Mouse (Mus musculus) testis, adult 2 months (tissue): ENCODE results near the gene Xiap. TPM values are rescaled to one million over a fixed set of nuclear protein-coding genes. Genes with fewer than 3 reads are reported as not detected.
"Not testable (repeated sequence)": the region's sequence is repeated elsewhere in the genome, so short reads cannot be mapped to it uniquely, and the experiment has no call there.

Source experiments
- H3K27ac ChIP-seq: fragments of 200-500 bp; 2 replicates; pipeline ENCODE4 v1.5.1; 2012; ENCODE audit warnings: low read depth, low read length; ENCODE audit not compliant: control insufficient read depth, insufficient read depth
- H3K27me3 ChIP-seq: fragments of 200-500 bp; 2 replicates; pipeline ENCODE4 v1.6.1; 2012; ENCODE audit warnings: mild to moderate bottlenecking, low read length, moderate library complexity; ENCODE audit not compliant: control insufficient read depth, insufficient read depth
- H3K36me3 ChIP-seq: fragments of 200-500 bp; 2 replicates; pipeline ENCODE4 v1.6.1; 2012; ENCODE audit warnings: mild to moderate bottlenecking, low read length; ENCODE audit not compliant: control insufficient read depth, insufficient read depth
- H3K4me1 ChIP-seq: fragments of 200-500 bp; 2 replicates; pipeline ENCODE4 v1.6.1; 2012; ENCODE audit warnings: low read length; ENCODE audit not compliant: control insufficient read depth, insufficient read depth
- H3K4me3 ChIP-seq: fragments of 200-500 bp; 2 replicates; pipeline ENCODE4 v1.5.1; 2012; ENCODE audit warnings: low read depth, mild to moderate bottlenecking, low read length, moderate library complexity, mixed read lengths; ENCODE audit not compliant: control insufficient read depth
- CTCF ChIP-seq: fragments of 200-500 bp; IDR thresholded peaks from 2 replicates; pipeline ENCODE4 v1.5.1; 2012; ENCODE audit warnings: low read depth, mild to moderate bottlenecking, inconsistent platforms, low read length, moderate library complexity; ENCODE audit not compliant: control insufficient read depth, insufficient read depth, insufficient replicate concordance
- POLR2A ChIP-seq: fragments of 200-500 bp; IDR thresholded peaks from 2 replicates; pipeline ENCODE4 v1.6.1; 2012; ENCODE audit warnings: low read depth, mild to moderate bottlenecking, inconsistent platforms, low read length, moderate library complexity; ENCODE audit not compliant: control insufficient read depth
- polyA plus RNA-seq: library from polyadenylated mRNA; depleted of rRNA; stranded (reverse); fragments of >200 nt; gene quantifications from 2 replicates; pipeline ENCODE4 v1.2.3, GENCODE M21; 2012; rRNA removed

The Xiap gene
- polyA plus RNA-seq = 1.1 and 1.5 TPM in 2 replicates

DNA sequence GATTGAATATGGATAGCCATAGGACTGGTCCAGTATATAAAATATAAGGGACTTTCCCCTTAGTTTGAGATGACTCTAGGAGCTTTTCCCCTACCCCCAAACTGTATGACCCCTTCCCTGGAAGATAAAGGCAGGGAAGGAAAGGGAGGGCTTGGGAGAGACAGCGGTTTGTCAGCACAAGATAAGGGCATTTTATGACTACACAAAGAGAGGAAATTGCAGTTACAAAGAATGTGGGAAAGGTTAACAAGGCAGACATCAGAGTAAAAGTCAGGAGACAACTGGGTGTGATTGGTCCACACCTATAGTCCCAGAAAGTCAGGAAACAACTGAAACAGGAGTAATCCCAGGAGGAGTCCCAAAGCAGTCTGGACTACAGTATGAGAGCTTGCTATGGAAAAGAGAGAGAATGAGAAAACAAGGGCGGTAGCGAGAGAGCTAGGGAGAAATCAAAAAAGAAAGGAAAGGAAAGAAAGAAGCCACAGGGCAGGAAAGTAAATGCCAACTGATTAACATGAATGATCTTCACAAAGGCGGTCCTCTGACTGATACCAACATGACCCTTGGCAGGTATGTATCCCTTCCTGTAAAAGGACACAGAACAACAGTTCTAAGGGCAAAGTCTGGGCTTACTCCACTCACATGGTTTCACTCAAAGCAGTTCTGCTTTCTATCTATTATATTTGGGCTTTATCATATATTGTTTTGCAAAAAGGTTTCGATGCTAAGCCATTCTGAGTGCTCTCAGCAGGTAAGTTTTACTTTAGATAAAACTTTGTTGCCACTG is at the start of gene Xiap:
Gene Xiap (plus strand): TSS at position 398 of the 787 bp plus-strand sequence.
- no peaks in the 10 kb centered on the region for H3K4me1 ChIP-seq
- no peak within 1 kb of the TSS for H3K4me3 ChIP-seq
- no peaks in the 10 kb centered on the region for H3K36me3 ChIP-seq
- H3K27me3 ChIP-seq = no peaks in the 10 kb centered on the region
- TF ChIP-seq CTCF = no peak
- TF ChIP-seq POLR2A = no peak
- H3K27ac ChIP-seq = no peak within 1 kb of the TSS

DNA sequence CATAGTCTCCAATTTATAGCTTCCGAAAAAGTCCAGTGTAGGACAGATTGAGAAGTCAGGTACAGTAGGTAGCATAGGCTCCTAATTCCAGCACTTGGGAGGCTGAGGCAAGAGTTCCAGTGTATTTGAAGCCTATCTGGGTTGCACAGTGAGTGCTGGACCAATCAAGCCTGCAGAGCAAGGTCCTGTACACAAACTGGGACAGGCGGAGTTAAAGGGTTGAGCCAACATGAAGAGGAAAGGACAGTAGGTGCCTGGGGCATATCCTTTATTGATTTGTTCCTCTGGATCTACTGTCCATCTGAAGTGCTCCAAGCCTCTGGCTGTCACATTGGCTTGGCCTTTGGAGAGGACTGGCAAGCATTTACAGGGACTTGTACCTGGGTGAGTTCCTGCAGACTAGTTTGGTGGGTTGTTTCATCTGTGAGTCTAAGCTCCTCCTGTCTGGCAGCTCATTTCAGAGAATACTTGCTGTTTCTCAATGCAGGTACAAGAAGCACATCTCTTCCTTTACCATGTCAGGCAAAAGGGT is 46.7 kb upstream of the Xiap start:
- H3K36me3 ChIP-seq = no peaks in the 10 kb centered on the region
- H3K27ac ChIP-seq = no peak overlapping the region
- no peaks in the 10 kb centered on the region for H3K4me1 ChIP-seq
- TF ChIP-seq CTCF (no peak), POLR2A (no peak)
- no peaks in the 10 kb centered on the region for H3K27me3 ChIP-seq
- H3K4me3 ChIP-seq = no peak overlapping the region

DNA sequence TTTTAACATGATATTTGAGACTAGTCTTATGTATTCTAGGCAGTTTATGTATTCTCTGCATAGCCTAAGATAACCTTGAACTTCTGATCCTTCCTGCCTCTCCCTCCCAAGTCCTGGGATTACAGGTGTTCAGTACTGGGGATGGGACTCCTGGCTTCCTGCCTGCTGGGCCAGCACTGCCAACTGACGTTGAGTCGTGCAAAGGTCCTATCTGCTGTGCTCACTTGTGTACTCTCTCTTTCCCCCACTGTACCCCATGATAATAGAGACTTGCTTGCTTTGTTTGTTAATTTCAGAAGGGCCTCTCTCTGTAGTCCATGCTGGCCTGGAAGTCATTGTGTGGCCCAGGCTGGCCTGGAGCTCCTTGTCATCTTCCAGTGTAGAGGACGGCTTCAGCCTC is 45.7 kb upstream of the Xiap start:
- no peak for TF ChIP-seq CTCF
- no peak for TF ChIP-seq POLR2A
- Histone ChIP-seq H3K4me1 (no peaks in the 10 kb centered on the region), H3K4me3 (no peak overlapping the region), H3K27ac (no peak overlapping the region), H3K27me3 (no peaks in the 10 kb centered on the region), H3K36me3 (no peaks in the 10 kb centered on the region)

DNA sequence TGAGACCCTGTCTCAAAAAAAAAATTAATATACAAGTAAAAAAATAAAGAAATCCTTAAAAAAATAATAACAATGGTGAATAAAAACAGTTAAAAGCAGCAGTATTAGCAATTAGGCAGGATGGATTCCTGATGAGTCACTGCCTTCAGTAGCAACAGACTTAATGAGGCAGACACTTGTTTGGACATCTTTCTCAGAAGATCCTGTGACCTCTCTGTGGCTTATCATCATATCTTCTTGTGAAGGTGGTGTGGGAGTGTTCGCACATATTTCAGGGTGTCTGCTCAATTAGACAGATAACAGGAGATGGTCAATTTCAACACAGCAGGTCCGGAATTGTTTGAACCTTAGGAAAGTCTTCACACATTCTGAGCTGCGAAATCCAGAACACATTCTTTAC is 45.0 kb upstream of the Xiap start:
- TF ChIP-seq POLR2A (no peak), CTCF (no peak)
- Histone ChIP-seq H3K27ac (no peak overlapping the region), H3K4me3 (no peak overlapping the region), H3K36me3 (no peaks in the 10 kb centered on the region), H3K27me3 (no peaks in the 10 kb centered on the region), H3K4me1 (no peaks in the 10 kb centered on the region)

DNA sequence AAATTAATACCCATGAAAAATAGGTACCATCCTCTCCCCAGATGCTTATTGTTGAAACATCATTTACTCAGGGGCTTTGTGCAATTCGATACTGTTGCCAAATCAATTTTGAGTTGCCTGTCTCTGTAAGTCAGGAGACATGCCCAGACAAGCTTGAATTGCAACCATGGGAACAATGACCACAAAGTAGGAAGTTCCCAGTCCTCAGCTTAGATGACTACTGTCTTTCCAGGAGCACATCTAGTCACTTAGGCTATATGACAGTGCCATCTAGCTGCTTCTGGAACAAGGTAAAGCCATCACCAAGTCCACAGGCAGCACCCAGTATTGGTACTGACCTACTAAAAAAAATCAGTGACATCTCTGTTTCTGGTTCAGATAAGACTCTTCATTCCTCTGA is 41.4 kb upstream of the Xiap start:
- H3K36me3 ChIP-seq = no peaks in the 10 kb centered on the region
- no peak for TF ChIP-seq CTCF
- no peak for TF ChIP-seq POLR2A

DNA sequence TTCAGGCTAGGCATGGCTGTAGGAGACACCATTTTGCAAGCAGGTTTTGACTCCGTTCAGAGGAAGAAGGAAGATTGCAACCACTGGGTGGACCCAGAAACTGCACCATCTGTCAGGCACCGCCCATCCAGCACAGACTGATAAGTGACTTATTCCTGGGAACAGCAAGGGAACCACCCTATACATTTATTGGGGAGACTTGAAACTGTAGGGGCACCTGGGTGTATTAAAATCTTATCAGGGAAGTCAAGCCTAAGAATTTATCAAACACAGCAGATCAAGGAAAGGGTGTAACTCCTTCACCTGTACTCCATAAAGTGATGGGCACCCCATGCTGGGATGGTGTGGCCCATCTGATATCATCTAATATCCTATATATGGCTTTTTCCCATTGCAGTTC is 40.0 kb upstream of the Xiap start:
- TF ChIP-seq POLR2A = no peak
- TF ChIP-seq CTCF = no peak
- Histone ChIP-seq H3K27me3 (no peaks in the 10 kb centered on the region), H3K27ac (no peak overlapping the region), H3K4me1 (no peaks in the 10 kb centered on the region), H3K4me3 (no peak overlapping the region), H3K36me3 (no peaks in the 10 kb centered on the region)

More for the DNA sequence above, 41.4 kb upstream of the Xiap start:
- Histone ChIP-seq H3K4me1 (no peaks in the 10 kb centered on the region), H3K27ac (no peak overlapping the region), H3K4me3 (no peak overlapping the region), H3K27me3 (no peaks in the 10 kb centered on the region)

DNA sequence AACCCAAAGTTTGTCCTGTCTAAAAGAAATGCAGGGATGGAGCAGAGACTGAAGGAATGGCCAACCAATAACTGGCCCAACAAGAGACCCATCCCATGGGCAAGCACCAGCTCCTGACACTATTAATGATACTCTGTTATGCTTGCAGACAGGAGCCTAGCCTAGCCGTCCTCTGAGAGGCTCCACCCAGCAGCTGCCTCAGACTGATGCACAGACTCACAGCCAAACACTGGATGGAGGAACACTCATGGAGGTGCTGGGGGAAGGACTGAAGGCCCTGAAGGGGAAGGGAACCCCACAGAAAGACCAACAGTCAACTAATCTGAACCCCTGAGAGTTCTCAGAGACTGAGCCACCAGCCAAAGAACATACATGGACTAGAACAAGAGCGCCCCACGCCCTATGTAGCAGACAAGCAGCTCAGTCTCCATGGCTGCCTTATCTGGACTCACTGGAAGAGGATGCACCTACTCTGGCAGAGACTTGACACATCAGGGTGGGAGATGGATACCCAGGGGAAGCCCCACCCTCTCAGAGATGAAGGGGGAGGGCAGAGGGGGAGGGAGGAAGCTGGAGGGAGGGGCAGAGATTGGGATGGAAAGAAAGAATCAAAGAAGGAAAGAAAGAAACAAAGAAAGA is 33.6 kb upstream of the Xiap start:
- H3K27me3 ChIP-seq, H3K27ac ChIP-seq, H3K4me1 ChIP-seq, H3K36me3 ChIP-seq, H3K4me3 ChIP-seq: not testable (repeated sequence)

DNA sequence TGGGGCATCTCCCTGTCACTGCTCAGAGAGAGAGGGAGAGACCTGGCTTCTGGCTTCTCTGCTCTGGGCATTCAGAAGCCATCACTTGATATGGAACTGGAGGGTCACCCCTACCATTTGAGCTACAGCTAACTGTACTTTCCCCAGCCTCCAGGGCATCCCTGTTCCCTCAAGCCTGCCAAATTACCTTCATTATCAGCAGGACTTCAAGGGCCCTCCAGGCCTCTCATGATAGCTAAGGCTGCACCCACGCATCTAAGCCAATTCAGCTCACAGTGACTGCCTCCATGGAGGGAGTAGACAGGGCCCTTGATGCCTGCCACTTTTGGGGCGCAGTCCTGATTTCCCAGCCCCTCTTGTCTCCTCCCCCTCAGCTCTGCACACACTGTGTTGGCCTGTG is 32.5 kb upstream of the Xiap start:
- H3K4me3 ChIP-seq, H3K4me1 ChIP-seq, H3K27me3 ChIP-seq, H3K36me3 ChIP-seq, H3K27ac ChIP-seq: not testable (repeated sequence)
